Mouse (Mus musculus) kidney, embryonic 14.5 days (tissue): Measurements from ENCODE around the gene Btn1a1. TPM values are rescaled to one million over a fixed set of nuclear protein-coding genes. Genes with fewer than 3 reads are reported as not detected.

ENCODE experiments used
- ATAC-seq: fragments of 200-750 bp; cut with Nextera tagmentation; 2 replicates; pipeline ENCODE4 v1.8.0; 2017; ENCODE audit warnings: moderate number of reproducible peaks, mild to moderate bottlenecking, moderate TSS enrichment, moderate library complexity; ENCODE audit not compliant: low FRiP score, low TSS enrichment
- H3K27ac ChIP-seq: fragments of 300-500 bp; sonication (generic); 2 replicates; pipeline ENCODE4 v1.5.1; 2014; ENCODE audit warnings: low read depth, mild to moderate bottlenecking, low read length, moderate library complexity, mixed read lengths
- H3K27me3 ChIP-seq: fragments of 300-500 bp; sonication (generic); 2 replicates; pipeline ENCODE4 v1.6.1; 2014; ENCODE audit warnings: mild to moderate bottlenecking, low read length; ENCODE audit not compliant: control insufficient read depth, insufficient read depth
- H3K36me3 ChIP-seq: fragments of 300-500 bp; sonication (generic); 2 replicates; pipeline ENCODE4 v1.6.1; 2014; ENCODE audit warnings: low read length, mixed read lengths; ENCODE audit not compliant: control insufficient read depth, insufficient read depth
- H3K4me1 ChIP-seq: fragments of 300-500 bp; sonication (generic); 2 replicates; pipeline ENCODE4 v1.6.1; 2014; ENCODE audit warnings: low read length, mixed read lengths; ENCODE audit not compliant: control insufficient read depth, insufficient read depth
- H3K4me2 ChIP-seq: fragments of 300-500 bp; sonication (generic); replicated peaks from 2 replicates; pipeline ENCODE4 v1.6.1; 2014; ENCODE audit warnings: low read depth, mild to moderate bottlenecking, low read length
- H3K4me3 ChIP-seq: fragments of 300-500 bp; sonication (generic); 2 replicates; pipeline ENCODE4 v1.5.1; 2014; ENCODE audit warnings: mild to moderate bottlenecking, low read length
- H3K9ac ChIP-seq: fragments of 300-500 bp; sonication (generic); 2 replicates; pipeline ENCODE4 v1.6.1; 2014; ENCODE audit warnings: low read depth, mild to moderate bottlenecking, low read length, moderate library complexity
- H3K9me3 ChIP-seq: fragments of 300-500 bp; sonication (generic); 2 replicates; pipeline ENCODE4 v1.6.1; 2016; ENCODE audit warnings: low read length; ENCODE audit not compliant: control insufficient read depth
- WGBS: fragments of 180-500 bp; shearing (Covaris S2); extraction: QIAGEN DNeasy Blood & Tissue Kit; methylation state at CpG from one replicate; pipeline ENCODE4 v1.1.7; 2014; 5-methylcytosine and 5-hydroxymethylcytosine counted together
- polyA plus RNA-seq: library from polyadenylated mRNA; unstranded; fragments of >200 nt; fragmentation: Nextera tagmentation; extraction: Ambion mirVana; gene quantifications from 2 replicates; pipeline ENCODE4 v1.2.1, GENCODE M21; 2014

Gene Btn1a1
- polyA plus RNA-seq, 1 experiment from 2014 or later = 0.09 TPM

DNA sequence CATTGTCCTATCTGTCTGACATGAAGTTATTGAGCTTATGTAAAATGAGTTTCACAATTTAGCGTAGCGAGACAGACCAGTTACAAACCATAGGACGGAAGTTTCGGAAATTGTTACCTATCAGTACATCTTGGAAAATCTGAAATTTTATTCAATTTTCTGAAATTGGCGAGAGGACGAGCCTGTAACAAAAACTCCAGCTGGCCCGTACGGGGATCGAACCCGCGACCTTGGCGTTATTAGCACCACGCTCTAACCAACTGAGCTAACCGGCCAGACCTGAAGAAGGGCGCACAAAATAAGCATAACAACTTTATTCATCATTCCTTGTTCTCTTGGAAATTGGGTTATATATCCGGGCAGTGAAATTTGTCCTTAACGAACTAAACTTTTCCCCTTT lies 27.8 kb downstream of the Btn1a1 start:
- peak overlapping the region; percentile 3; the same call in 1 of the 2 replicates for H3K27ac ChIP-seq
- ATAC-seq = peak; percentile 82
- WGBS = under 1% methylated on average over 17 of the region's 17 CpGs

DNA sequence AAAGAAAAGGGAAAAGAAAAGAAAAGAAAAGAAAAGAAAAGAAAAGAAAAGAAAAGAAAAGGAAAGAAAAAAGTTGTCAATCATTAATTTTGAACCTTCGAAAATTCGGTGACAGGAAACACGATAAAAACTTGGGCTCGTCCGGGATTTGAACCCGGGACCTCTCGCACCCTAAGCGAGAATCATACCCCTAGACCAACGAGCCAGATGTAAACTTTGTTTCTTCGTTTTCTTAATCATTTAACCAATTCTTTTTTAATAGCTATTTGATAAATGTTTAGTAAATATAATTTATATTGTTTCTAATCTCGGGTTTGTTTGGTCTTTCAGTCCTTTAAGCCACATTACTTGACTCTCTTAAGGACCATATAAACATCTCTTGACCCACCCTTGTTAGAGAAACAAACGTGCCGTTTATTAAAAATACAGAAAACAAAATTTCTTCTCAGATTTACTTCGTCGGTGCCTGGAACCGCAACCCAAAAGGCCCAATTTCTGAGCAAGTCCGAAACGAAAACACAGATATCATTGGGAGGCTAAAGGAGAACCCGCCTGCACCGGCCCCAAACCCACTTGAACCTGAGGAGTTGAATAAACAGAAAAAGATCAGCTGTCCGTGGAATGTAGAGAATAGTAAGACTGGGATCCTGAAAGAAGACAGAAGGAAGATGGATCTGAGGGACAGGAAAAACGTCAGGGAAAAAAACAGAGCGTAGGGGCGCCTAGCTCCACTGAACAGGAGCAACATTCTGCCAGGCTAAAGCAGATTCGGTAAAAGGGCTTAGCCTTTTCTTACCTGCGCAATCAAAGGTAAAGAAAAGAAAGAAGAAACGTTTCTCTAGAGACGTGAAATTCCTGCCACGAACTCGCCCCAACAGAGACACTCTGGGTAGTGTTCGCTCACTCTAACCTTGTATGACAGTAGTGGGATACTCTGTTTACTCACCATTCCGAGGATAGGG lies 28.6 kb downstream of the Btn1a1 start:
- Histone ChIP-seq H3K9ac (peak overlapping the region; percentile 50), H3K9me3 (no peaks in the 10 kb centered on the region), H3K4me1 (0 out of 2 replicates have a peak, but pooled peaks cover 14% of the 10 kb centered on the region), H3K4me2 (peak overlapping the region; percentile 47), H3K27me3 (no peaks in the 10 kb centered on the region), H3K36me3 (no peaks in the 10 kb centered on the region), H3K27ac (peak overlapping the region; percentile 3; the same call in 1 of the 2 replicates), H3K4me3 (peak overlapping the region; percentile 48)
- ATAC-seq = 0 out of 2 replicates have a peak, but pooled peaks have one; percentile 30
- under 1% methylated on average over 32 of the region's 32 CpGs for WGBS

More for the DNA sequence above, 27.8 kb downstream of the Btn1a1 start:
- H3K27me3 ChIP-seq = no peaks in the 10 kb centered on the region
- H3K4me2 ChIP-seq = peak overlapping the region; percentile 47
- peak overlapping the region; percentile 50; the same call in 1 of the 2 replicates for H3K9ac ChIP-seq
- 0 out of 2 replicates have a peak, but pooled peaks cover 14% of the 10 kb centered on the region for H3K4me1 ChIP-seq
- peak overlapping the region; percentile 48 for H3K4me3 ChIP-seq
- no peaks in the 10 kb centered on the region for H3K36me3 ChIP-seq
- H3K9me3 ChIP-seq = no peaks in the 10 kb centered on the region

- Histone ChIP-seq H3K9ac (no peak overlapping the region), H3K4me1 (0 out of 2 replicates have a peak, but pooled peaks cover 14% of the 10 kb centered on the region), H3K27ac (no peak overlapping the region), H3K9me3 (no peaks in the 10 kb centered on the region), H3K27me3 (no peaks in the 10 kb centered on the region), H3K36me3 (no peaks in the 10 kb centered on the region), H3K4me2 (peak overlapping the region; percentile 58), H3K4me3 (peak overlapping the region; percentile 47)
- 1% methylated on average over 11 of the region's 11 CpGs for WGBS
- no peak for ATAC-seq
Measured at GRCm38 (mm10) chr13:23436231-23436661, 29.5 kb downstream of the Btn1a1 start.

GRCm38 (mm10) chr13:23435676-23436075 lies 30.0 kb downstream of the Btn1a1 start:
- H3K27ac ChIP-seq = no peak overlapping the region
- peak overlapping the region; percentile 49; the same call in 1 of the 2 replicates for H3K9ac ChIP-seq
- H3K36me3 ChIP-seq = no peaks in the 10 kb centered on the region
- H3K4me3 ChIP-seq = peak overlapping the region; percentile 47
- H3K4me2 ChIP-seq = peak overlapping the region; percentile 58
- no peak for ATAC-seq
- H3K9me3 ChIP-seq = no peaks in the 10 kb centered on the region
- no peaks in the 10 kb centered on the region for H3K27me3 ChIP-seq
- WGBS = 2% methylated on average over 12 of the region's 12 CpGs
- 0 out of 2 replicates have a peak, but pooled peaks cover 14% of the 10 kb centered on the region for H3K4me1 ChIP-seq

- H3K27ac ChIP-seq = no peak overlapping the region
- H3K9me3 ChIP-seq = no peaks in the 10 kb centered on the region
- peak overlapping the region; percentile 58 for H3K4me2 ChIP-seq
- no peak for ATAC-seq
- H3K4me1 ChIP-seq = 0 out of 2 replicates have a peak, but pooled peaks cover 14% of the 10 kb centered on the region
- peak overlapping the region; percentile 49; the same call in 1 of the 2 replicates for H3K9ac ChIP-seq
- H3K4me3 ChIP-seq = peak overlapping the region; percentile 47
- no peaks in the 10 kb centered on the region for H3K36me3 ChIP-seq
- no peaks in the 10 kb centered on the region for H3K27me3 ChIP-seq
- 15% methylated on average over 4 of the region's 4 CpGs for WGBS
Measured at GRCm38 (mm10) chr13:23435241-23435640, 30.5 kb downstream of the Btn1a1 start.

GRCm38 (mm10) chr13:23434426-23434825 lies 31.3 kb downstream of the Btn1a1 start:
- Histone ChIP-seq H3K9ac (peak overlapping the region; percentile 32; the same call in 1 of the 2 replicates), H3K4me1 (0 out of 2 replicates have a peak, but pooled peaks cover 17% of the 10 kb centered on the region), H3K27me3 (no peaks in the 10 kb centered on the region), H3K27ac (no peak overlapping the region), H3K4me3 (peak overlapping the region; percentile 9; the same call in 1 of the 2 replicates), H3K4me2 (peak overlapping the region; percentile 24), H3K9me3 (no peaks in the 10 kb centered on the region), H3K36me3 (no peaks in the 10 kb centered on the region)
- WGBS = 15% methylated on average over 7 of the region's 7 CpGs
- no peak for ATAC-seq

DNA sequence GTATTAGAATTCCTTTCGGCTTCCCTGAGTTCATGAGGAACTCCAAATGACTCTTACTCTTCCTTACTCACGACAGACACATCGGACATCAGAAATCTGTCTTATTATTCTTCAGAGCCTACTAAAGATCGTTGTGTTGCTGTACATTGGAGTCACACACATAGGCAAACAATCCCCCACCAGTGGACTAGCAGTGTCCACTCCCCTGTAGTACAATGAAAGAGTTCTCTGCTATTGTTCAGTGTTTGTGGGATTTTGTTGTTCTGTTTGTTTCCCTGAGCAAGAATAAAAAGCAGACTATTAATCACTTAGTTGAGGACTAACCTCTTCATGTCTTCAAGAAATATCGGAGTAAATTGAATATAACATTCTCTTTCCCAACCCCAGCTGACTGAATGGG lies 31.9 kb downstream of the Btn1a1 start:
- Histone ChIP-seq H3K4me3 (no peak overlapping the region; the same call in 1 of the 2 replicates), H3K4me2 (peak overlapping the region; percentile 44), H3K9me3 (no peaks in the 10 kb centered on the region), H3K27me3 (no peaks in the 10 kb centered on the region), H3K4me1 (0 out of 2 replicates have a peak, but pooled peaks cover 19% of the 10 kb centered on the region), H3K36me3 (no peaks in the 10 kb centered on the region), H3K9ac (no peak overlapping the region), H3K27ac (no peak overlapping the region)
- WGBS = 63% methylated on average over 5 of the region's 5 CpGs
- ATAC-seq = no peak

DNA sequence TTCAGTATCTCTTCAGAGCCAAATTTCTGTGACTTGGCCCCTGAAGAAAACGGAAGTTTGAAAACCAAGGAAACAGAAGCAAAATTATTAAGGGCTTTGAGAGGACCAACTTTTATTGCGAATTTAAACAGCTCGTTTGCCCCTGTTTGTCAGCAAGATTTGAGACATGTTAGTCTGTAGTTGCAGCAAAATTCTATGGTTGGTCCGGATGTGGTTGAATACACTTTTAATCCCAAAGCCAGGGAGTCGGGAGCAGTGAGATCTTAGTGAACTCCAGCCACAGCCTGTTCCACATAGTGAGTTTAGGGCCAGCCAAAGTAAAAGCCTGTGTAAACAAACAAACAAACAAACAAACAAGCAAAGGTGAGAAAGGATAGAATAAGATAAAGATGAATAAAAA lies 32.5 kb downstream of the Btn1a1 start:
- Histone ChIP-seq H3K27ac (no peak overlapping the region), H3K36me3 (no peaks in the 10 kb centered on the region), H3K9me3 (no peaks in the 10 kb centered on the region), H3K4me1 (0 out of 2 replicates have a peak, but pooled peaks cover 19% of the 10 kb centered on the region), H3K9ac (no peak overlapping the region), H3K4me2 (peak overlapping the region; percentile 44), H3K27me3 (no peaks in the 10 kb centered on the region), H3K4me3 (peak overlapping the region; percentile 65)
- 7% methylated on average over 5 of the region's 5 CpGs for WGBS
- ATAC-seq = no peak
